Mouse (Mus musculus) frontal cortex, postnatal 36 days (tissue): ENCODE results near the gene Tysnd1.

Experiments used
- DNase-seq, 2 experiments: peaks; one replicate each; pipeline ENCODE4 v3.0.0; 2022; ENCODE audit warnings: low spot score in 2 of 2

The Tysnd1 gene

DNA sequence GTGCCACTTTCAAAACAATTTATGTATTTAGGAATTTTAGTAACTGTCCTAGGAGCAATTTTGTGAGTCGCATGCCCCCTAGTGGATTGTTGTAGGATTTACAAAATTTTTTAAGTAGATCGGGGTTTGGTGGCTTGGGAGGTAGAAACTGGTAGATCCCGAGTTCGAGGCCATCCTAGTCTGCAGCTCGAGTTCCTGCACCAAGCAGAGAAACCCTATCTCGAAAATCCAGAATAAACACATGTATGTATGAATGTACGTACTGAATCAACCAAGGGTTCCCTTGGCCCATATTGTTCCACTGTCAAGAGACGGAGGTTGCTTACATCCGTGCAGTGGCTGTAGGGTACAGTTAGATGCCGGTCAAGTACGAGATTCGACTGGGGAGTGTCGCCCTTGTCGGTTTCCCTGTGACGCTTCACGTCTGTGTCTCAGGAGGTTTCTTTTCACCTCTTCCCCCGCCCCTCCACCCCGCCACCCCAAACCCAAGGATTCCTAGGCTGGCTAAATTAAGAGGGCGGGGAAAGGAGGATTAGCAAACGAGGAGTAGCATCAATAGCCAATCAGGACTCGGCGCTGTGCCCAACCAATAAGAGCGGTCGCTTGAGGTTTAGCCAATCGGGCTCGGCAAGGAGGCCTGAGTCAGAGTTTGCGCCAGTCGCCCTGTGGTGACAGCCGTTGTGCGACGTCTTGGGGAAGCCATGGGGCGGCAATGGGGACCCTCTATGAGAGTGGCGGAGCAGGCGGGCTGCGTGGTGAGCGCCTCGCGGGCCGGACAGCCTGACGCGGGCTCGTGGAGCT lies at the start of gene Tysnd1:
TSS of gene Tysnd1 (plus strand) at position 645 of the 801 bp plus-strand sequence.
- peak; percentile 97 to 98 for DNase-seq

GRCm38 (mm10) chr10:61646557-61646956 lies 48.8 kb upstream of the Tysnd1 start:
- no peak for DNase-seq

- peak; percentile 82 to 85 for DNase-seq
These were observed 47.3 kb upstream of the Tysnd1 start, which contains the start of gene Ppa1 for GRCm38 (mm10) chr10:61647790-61648736. Ppa1 (plus strand) TSS chr10:61648552.

- no peak for DNase-seq
These were observed 46.3 kb upstream of the Tysnd1 start for GRCm38 (mm10) chr10:61648737-61649645.

DNA sequence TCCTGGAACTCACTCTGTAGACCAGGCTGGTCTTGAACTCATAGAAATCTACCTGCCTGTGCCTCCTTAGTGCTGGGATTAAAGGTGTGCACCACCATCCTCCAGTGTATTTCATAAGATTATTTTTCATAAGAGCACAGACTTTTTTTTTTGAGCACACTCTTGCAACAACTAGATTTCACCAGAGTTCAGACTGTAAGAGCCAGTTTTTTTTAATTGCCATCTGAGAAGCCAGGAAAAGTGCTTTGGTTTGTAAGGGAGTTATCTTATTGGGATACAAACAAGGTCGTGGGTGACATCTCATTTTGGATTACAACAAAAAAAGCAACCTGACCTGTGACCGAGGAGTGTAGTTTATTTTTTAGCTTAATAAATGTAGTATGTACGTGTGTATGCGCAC lies 41.2 kb upstream of the Tysnd1 start:
- DNase-seq = no peak

DNA sequence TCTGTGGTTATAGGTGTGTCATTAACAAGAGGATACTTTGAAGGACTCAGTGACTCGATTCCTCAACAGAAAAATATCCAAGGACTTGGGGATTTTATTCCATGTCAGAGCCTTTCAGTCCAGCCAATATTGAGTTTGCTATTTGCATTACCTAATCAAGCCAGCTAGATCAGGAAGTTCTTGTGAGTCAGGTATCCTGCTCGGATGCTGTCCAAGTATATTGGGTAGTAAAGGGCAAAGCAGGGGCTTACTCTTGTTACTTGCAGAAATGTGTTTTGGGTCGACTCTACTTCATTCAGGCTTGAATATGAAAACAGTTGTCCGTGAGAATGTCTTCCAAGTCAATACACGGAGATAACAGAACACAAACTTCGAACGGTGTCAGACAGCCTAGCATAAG lies 40.6 kb upstream of the Tysnd1 start:
- no peak for DNase-seq

DNA sequence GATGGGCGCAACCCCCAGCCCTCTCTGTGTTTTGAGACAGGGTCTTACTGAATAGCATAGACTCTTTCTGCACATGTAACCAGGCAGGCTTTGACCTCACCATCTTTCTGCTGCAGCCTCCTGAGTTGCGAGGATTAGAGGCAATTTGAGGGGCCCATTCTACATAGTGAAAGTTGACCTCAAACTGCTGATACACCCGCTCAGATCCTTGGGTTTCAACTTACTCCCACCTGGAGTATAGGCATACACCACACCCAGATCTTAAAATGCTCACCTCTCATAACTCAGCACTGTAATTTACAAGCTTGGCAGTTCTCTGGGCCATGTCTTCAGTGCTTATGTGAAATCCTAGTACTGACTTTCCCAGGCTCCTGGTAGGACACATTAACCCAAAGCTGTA lies 40.1 kb upstream of the Tysnd1 start:
- no peak for DNase-seq

GRCm38 (mm10) chr10:61656928-61657882 lies 38.1 kb upstream of the Tysnd1 start:
- no peak for DNase-seq

DNA sequence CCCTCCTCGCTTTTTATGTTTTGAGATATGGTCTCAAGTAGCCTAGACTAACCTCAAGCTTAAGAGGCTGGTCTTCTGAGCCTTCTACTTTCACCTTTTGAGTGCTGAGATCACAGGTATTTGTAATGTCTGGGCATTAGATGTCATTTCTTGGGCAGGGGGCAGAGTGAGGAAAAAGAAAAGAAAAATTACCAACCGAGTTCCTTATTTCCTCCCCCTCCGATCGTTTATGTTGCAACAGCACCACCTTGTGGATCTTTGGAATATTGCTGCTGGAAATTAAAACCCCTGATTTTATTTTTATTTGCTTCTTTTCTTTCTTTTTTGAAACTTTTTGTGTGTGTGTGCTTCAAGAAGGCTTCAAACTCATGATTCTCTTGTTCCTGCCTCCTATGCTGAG lies 37.3 kb upstream of the Tysnd1 start:
- DNase-seq = no peak

DNA sequence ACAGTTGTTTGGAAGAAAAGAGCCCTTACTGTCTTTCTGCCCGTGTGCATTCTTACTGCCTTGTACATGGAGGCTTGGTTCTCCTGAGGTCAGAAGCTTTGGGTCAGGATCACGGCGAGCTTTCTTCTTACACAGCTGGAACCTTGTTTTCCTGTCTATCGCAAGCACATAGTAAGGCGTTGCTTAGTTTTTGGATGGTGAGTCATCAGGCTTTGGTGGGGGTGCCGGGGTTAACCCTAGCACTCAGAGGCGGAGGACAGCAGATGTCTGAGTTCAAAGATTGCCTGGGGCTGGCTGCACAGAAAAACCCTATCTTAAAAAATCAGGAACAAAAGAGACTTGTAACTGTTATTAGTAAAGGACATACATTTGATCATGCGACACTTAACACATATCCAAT lies 33.4 kb upstream of the Tysnd1 start:
- no peak for DNase-seq

GRCm38 (mm10) chr10:61662391-61662988 lies 32.8 kb upstream of the Tysnd1 start:
- DNase-seq = peak in 1 of 2 experiments; percentile 22

GRCm38 (mm10) chr10:61665111-61665510 lies 30.2 kb upstream of the Tysnd1 start:
- no peak for DNase-seq

DNA sequence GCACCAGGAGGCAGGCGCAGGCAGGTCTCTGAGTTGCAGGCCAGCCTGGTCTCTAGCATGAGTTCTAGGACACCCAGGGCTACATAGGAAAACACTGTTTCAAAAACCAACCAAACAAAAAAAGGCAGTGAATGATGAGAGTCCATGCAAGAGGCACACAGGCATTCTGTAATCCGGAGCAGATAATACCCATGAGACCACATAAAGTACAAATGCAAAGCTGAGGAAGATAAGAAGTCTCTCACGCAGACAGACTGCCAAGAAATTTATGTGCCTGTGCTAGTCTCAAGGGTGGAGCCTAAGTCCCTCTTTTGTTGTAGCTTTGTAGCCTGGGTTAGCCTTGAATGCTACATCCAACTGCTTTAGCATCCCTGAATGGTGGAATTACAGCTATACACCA lies 29.7 kb upstream of the Tysnd1 start:
- no peak for DNase-seq

- DNase-seq = no peak
These were observed 26.0 kb upstream of the Tysnd1 start for GRCm38 (mm10) chr10:61669289-61669688.

DNA sequence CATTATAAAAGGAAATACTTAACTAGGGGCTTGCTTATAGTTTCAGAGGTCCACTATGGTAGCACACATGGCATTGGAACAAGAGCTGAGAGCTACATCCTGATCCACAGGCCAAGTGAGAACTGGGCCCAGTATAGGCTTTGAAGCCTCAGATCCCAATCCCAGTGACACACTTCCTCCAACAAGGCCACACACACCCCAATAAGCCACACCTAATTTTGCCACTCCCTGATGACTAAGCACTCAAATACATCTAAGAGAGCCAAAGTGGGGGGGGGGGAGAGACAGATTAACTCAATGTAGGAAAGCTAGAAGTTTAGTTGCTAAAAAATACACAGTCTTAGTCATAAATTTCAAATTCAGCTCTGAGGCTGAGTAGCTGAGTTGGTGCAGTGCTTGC lies 25.4 kb upstream of the Tysnd1 start:
- no peak for DNase-seq

GRCm38 (mm10) chr10:61670758-61671157 lies 24.6 kb upstream of the Tysnd1 start:
- no peak for DNase-seq

DNA sequence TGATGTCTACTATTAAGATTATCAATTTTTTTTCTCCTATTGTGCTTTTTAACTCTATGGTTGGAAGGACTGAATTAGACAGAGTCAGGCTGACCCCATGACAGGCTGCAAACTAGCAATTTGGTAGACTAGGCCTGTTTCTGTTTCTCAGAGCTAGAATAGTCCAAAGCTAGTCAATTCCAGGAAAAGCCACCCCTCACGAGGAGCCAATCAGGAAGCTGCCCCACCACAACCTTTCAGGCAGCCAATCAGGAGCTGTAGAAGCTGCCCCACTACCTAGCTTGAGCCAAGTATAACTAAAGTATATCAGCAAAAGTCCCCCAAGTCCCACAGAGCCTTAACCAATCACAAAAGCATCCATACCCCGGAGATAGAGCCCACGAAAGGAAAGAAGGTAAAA lies 19.4 kb upstream of the Tysnd1 start:
- DNase-seq = no peak

GRCm38 (mm10) chr10:61679545-61679944 lies 15.8 kb upstream of the Tysnd1 start:
- no peak for DNase-seq

- peak; percentile 96 to 99 for DNase-seq
These were observed 15.1 kb upstream of the Tysnd1 start, which contains the start of gene Sar1a for GRCm38 (mm10) chr10:61680015-61680913. Sar1a (plus strand) TSS chr10:61680299.
